Mouse (Mus musculus) layer of hippocampus, adult 11-12 months (tissue): ENCODE measurements at regions not wholly inside any gene's neighbourhood (a gene's known extent, or its start where the extent isn't known, plus 50 kb on each side); places are given as distances from the start of the nearest gene placed in this dataset.

Experiments
- DNase-seq: peaks from one replicate; pipeline ENCODE4 v3.0.0; 2022; ENCODE audit warnings: low spot score

DNA sequence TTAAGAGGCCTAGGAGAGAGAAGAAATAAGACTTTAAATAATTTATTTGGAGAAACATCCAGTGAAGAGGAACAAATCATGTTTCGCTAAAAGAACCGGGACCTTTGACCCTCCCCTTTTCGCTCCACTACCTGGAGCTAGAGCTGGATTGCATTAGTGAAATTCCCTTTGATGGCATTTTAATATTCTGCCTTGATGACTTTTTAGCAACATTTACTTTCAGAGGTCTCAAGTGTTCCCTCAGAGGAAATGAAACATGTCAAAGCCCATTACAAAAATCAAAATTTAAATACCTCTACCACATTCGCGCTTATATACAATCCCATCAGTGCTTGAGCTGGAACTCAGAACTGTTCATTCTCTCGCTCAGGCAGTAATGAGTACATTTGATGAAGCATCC lies 297.0 kb upstream of the Gm10295 start:
- no peak for DNase-seq

DNA sequence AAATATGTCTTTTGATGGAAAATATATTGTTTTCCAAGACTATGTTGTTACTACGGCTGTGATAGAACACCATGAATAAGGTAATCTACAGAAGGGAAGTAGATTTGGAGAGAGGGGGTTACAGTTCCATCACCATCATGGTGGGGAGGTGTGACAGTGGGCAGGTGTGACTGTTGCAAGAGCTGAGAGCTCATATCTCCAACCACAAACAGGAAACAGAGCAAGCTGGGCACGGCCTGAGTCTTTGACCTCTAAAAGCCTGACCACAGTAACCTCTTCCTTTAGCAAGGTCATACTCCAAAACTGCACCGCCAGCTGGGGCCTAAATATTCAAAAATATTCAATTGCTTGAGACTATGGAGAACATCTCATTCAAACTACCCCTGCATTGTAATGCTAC lies 295.7 kb upstream of the Gm10295 start:
- no peak for DNase-seq

DNA sequence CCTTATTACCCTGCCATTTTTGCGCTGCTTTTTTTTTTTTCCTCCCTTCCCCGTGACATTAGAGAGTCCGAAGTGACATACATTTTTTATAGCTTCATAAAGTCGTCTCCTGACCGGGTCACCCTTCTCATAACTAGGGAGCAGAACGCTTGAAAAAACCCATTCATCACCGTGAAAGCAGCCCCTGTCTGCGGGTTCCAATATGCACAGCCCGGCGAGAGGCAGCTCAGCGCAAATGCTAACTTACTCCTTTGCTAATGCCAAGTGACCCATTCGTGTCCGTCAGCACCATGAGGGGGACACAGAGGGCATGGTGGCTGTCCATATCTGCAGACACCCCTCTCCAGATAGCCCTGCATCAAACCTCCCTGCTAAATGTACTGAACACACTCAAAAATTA lies 271.8 kb upstream of the Gm10295 start:
- no peak for DNase-seq

DNA sequence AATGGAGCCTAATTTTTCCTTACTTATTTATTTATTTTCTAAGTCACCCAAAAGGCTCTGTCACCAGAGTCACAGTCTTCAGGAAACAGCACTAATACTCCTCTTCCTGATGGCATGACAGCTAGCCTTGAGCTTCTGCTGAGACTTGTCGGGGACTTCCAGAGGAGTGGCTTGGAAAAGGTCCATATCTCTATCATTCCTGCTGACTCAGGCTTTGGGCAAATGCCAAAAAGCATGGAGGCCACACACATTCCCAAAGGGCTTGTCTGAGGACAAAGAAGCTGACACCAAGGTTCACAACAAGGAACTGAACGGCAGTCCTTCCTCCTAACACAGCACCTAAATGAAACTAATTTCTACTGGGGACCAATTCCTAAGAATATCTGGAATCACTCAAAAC lies 251.9 kb upstream of the Gm10295 start:
- no peak for DNase-seq

DNA sequence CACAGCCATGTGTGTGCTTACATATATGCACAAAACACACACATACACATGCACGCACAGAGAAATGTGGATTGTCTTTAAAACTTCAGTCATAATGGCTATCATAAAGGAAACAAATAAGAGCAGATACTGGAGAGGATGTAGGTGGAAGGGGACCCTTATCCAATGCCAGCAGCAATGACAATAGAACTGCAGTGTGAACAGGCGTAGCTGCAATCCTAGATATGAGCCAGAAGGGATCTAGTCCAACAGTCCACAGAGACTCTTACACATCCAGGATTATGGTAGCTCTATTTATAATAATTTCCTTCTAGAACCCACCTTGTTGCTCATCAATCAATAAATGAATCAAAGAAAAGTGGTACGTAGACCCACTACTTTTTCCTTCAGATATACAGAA lies 245.5 kb upstream of the Gm10295 start:
- DNase-seq = no peak

DNA sequence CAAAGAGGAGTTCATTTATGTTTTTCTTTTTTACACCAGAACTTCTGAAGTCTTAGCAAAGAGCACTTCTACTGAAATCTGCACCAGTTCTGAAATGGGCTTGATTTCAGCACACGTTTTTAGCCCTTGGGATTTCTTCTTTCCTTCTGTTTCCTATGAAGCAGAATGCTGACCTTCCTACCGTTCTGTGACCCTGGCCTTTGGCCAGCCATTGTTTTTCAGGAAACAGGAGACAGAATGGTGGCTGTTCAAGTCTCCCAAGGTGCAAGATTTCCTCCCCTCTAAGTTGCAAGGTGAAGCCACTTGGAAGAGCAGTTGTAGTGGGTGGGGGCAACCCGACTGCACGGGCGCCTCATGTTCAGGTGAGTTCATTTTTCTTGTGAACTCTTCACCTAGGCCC lies 236.3 kb upstream of the Gm10295 start:
- DNase-seq = no peak

DNA sequence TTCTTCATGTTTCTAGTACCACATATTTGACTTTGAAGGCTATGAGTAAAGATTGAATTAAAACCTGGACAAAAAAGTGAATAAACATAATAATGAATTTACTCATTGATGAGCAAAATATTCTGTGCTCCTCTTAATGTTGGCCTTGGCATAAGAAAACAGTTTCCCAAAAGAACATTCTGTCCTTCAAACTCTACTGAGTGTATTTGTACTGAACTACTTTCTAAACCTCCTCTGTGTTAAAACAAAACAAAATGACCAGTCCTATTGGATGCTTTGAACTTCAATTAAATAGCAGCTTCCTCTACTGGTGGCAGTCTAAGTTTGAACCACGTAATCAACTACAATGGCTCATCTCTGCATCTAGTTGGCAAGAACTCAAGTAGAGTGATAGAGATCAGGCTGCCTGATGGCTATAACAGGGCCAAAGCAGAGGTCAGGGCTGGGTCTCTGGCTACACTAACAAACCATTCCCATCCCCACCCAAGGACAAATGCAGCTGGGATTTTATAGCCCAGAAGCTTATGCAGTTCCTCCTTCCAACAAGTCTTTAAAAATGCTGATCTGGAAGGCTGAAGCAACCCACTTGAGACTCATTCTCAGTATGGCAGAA lies 232.3 kb upstream of the Gm10295 start:
- DNase-seq = no peak

DNA sequence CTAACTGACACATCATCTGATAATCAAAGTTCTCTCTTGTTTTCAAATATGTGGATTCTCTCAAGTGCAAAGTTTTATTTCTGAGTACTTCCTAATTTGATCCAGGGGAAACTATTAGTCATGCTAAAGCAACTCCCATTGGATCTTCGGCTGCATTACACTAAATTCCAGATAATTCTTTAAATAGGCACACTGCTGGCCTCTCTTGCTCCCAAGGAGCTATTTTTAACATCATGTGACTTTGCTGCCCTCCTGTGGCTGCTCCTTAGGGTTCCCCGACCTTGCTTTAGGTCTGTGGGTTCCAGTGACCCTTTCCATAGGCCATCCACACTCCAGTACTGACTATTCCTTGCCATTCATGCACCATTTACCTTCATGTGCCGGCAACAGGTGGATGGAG lies 230.5 kb upstream of the Gm10295 start:
- DNase-seq = no peak

DNA sequence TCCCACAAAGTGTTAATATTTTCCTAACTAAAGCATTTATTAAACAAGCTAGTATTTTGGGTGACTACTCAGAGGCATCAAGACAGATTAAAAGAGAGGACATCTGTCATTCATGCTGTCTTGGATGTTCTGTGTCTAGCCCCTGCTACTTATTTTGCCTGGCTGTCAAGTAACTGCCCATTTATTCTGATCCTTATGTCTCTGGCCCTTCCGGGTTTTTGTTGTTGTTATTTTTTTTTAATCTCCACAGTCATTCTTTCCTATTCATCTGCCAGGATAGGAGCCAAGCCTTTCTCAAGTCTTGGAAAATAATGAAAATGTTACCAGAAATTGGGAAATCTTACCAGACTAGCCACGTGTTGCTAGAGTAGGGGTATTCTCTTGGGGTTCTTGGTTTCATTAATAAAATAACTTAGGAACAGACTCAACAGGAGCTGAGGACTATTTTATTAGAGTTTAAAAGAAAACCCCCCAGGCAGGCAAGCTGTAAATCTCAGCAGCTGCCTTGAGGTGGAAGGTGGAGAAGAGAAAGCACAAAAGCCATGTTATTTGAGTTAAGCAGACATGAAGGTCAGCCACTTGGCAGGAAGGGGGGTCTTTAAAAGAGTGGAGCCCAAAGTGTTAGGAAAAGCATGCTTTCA lies 209.1 kb upstream of the Gm10295 start:
- DNase-seq = no peak

DNA sequence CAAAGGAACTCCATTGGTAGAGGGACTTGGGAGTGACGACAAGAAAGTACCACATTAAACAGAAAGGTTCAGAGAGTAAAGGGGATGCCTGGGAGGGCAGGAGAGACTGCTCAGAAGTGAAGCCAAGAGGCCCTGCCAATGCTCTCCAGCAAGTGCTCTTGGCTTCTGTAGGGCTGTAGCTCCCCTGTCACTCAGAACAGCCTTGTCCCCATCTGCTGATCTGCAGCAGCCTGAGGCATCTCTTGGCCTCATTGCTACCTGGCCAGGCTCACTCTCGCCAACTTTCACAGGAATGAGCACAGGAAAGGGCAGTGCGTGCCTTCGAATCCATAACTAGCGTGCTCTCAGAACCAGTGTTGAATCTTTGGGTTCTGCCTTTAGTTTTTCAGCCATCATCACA lies 205.2 kb upstream of the Gm10295 start:
- DNase-seq = no peak

DNA sequence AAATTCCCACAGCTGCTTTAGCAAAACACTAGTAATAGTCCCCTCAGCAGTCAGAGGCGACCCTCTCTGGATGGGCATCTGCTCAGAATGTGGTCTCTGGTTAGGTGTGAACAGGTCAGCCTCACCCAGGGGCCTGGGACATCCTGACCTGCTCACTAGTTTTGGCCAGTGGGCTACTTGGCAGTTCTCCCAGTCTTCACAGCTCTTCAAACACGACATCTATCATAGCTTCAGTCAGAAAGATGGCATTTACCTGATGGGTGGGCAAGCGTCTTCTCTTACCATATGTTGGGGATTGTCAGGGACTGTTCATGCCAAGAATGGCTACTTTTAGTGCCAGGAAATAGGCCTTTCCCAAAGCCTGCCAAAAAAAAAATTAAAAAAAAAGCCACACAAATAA lies 204.2 kb upstream of the Gm10295 start:
- DNase-seq = no peak

DNA sequence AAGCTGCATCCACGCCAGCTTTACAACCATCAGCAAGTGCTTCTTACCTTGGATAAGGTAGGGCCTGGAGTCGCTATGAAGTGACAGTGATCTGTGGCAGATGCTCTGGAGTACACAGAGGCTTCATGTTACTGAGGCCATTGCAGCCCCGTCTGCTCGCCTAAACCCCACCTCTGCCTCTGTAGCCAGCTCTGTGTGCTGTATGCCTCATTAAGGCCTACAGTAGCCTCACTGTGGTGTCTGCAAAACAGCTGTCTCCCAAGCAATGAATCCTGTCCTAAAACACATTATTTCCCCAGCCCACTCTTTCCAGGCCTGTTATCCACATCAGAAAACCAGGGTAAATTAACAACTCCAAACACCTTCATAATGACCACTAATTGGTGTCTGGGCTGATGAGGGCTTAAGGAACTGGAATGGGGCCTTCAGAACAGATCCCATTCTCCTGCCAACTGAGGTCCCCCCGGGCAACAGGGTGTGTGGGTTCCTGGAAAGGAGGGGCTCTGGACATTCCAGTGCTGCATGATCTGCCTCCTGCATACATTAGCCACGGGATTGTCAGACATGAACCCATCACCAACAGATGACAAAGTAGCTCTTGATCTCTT lies 195.4 kb upstream of the Gm10295 start:
- no peak for DNase-seq

DNA sequence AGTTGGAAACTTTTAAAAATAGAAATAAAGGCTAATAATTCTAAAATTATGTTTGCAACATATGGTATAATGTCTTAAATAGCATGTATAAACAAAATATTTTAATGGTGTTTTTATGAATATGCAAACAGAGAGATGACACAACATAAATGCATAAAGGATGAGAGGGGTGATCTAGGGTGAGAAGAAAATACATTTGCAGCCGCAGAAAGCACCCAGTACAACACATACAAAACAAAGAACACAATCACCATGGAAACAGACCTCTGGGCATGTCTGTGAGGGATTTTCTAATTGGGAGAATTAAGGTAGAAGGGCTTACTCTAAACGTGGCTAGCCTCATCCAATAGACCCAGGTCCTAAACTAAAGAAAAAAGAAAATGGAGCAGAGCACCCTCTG lies 190.2 kb upstream of the Gm10295 start:
- no peak for DNase-seq

DNA sequence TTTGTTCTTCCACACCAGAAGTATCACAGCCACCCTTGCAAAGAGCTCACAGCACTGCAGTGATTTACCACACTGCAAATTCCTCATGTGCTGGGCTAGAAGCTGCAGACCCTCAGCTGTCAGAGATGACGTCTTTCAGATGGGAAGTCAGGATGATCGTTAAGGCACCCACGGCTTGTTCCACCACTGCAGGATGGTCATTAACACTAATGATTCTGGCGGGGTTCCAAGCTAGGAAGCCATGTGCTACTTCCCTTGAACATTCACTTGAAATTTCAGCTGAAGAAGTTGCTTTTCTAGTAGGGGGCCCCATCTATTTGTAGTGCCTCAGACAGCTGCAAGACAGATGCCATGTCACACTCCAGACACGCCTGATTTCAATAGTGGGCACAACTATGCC lies 181.8 kb upstream of the Gm10295 start:
- no peak for DNase-seq

DNA sequence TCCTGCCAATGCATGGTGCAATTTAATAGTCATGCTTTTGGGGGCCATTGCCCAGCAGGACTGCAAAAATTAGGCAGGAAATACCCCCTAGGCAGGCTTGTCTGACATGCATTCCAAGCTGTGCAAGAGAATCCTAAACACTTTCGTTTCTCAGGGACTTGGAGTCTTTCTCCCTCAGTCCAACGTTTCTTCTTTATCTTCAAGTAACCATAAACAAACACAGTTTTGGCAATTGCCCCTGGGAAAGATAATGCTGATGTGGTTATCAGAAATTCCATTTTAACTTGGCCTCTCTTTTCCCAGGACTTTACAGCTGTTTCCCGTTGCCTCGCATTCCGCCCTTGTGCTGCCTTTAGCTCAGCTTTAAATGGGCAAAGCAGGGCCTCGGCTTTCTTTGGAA lies 180.2 kb upstream of the Gm10295 start:
- no peak for DNase-seq

DNA sequence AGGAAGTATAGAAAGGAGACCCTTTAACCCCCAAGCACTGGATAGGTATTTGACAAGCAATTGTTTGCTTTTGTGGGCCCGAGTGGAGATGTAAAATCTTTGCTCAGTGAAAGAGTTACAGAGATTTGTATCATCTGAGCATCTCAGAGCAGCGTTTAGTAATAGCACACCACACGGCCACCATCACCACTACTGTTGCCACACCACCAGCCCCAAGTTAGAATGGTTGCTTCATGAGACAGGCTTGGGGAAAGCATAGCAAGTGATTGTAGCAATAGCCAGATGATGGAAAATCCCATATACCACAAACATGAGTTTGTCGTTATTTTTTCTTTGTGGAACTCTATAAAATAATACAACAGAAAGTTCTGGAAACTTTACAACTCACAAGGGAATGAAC lies 179.6 kb upstream of the Gm10295 start:
- DNase-seq = no peak

DNA sequence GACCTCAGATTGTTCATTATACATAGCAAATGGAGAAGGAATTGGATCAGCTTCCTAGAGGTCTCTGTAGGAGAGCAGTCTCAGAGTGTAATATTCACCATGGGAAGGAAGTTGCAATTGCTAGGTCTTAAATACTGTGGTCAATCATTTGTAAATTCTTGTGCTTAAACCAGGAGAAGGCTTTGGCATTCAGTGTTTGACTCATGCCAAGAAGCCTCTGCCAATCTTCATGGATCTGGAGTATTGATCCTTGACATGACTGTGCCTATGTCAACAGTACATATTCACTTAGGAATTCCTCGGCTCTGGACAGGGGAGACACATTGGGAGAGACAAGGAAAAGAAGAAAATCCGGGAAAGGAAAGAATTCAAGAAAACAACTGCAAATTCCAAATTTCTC lies 174.9 kb upstream of the Gm10295 start:
- DNase-seq = no peak

DNA sequence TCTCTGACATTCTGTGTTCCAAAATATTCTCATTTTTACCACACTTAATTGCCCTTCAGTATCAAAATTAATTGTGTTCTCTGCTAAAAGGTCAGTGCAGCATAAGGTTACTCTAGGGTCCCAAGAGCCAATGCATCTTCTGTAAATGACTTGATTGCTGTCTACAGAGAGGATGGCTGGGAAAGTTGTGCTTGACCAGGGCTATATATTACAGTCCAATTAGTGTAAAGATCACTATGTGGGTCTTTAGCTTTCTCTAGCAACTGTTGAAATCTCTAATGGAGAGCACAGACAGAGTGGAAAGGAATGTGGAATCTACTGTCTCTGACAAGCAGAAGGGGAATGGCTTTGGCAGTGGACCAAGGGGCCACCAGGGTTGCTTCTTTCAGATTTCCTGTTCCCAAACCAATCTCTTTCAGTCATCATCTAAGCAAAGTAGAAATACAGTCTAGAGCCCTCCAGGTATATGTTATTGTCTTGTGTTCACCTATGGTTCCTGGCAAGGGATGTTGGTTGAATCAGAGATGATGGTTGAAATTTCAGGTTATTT lies 173.4 kb upstream of the Gm10295 start:
- DNase-seq = no peak

DNA sequence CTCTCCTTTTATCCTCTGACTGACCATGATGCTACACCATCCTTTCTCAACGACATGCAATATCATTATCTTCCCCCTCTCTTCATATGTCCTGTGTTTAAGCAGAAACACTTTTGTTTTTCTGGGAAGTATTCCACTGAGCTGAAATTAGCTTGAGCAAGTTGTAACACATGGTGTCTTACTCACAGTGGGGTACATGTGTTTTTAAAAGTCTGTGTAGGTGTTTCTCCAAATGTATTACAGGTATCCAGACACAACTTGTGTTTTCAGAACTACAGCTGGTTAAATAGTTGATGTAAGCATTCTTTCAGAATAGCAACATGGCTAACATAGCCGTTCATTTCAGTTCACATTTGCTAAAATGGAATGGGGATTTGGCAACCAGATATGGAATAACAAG lies 172.8 kb upstream of the Gm10295 start:
- no peak for DNase-seq

DNA sequence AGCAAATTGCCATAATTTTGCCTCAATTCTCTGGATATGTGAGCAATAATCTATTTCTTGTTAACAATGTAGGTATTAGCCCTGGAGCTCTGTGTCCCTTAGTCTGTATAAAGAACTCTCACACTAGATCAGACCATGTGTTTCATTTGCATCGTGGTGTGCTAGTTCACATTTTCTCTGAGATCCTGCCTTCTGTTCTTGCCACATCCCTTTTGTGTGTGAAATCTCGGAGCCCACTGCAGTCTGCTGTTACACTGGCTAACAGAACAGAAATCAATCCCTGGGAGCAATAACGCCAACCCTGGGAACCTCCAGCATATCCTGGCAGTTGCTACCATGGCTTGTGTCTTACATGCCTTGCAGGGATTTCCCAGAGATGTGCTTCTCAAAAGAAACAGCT lies 156.1 kb upstream of the Gm10295 start:
- no peak for DNase-seq

DNA sequence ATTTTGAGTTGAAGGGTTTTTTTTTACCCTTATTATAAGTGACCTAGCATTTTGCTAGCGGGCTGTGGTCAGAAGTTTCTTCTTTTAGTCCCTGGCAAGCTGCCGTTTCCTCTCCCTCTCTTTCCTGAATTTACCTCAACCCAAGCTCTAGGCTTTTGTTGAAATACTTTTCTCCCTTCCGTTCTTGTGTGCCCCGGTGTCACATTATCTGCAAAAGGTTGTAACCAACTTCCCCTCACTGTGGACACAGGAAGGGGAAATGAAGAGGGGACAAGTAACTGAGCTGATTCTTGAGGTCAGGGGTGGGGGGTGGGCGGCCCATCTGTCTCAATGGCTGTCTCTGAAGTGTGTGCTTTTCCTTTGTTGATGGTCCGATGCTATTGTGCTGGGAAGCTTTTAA lies 149.4 kb upstream of the Gm10295 start:
- no peak for DNase-seq

DNA sequence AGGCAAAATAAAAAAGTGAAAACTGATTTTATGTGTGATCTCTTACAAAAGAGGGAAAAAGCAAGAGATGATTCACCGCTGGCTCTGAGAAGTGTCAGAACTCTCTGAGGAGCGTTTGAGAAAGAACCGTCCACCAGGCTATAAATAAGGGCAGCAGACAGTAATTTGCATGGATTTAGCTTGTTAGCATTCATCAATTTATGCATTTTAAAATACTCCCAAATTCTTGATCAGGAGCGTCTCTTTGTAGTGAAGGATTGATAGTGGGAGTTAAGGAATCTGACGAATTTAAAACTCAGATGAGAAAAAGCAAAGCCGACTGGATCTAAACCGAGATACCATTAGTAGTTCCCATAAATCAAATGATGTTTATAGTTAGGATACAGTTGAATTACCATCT lies 146.8 kb upstream of the Gm10295 start:
- no peak for DNase-seq

DNA sequence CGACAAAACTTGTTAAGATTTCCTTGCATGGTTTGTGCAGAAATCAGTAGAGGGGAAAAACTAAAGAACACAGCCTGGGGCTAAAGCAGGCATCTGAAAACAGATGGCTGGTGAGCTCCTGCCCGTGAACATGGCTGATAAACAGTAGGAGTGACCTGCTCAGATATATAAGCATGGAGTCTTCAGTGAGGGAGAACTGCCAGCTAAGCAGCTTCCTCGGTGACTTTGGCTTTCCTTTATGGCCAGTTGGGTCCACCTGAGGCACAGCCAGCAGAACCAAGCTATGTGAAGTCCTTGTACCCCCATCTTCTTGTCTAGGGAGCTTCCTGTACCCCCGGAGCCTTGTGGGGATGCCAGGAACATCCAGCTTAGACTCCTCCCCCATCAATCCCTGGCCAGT lies 139.8 kb upstream of the Gm10295 start:
- DNase-seq = no peak
